Mouse (Mus musculus) MEL (cell line): ENCODE data around the gene Baiap2. TPM values are rescaled to one million over a fixed set of nuclear protein-coding genes. Genes with fewer than 3 reads are reported as not detected.

Source experiments
- DNase-seq: peaks from one replicate; pipeline ENCODE4 v3.0.0; 2011; ENCODE audit warnings: low read depth, low spot score
- H3K27ac ChIP-seq: 2 replicates; pipeline ENCODE4 v1.5.1; 2012; ENCODE audit warnings: low read depth, mild to moderate bottlenecking, control low read depth, low read length, moderate library complexity; ENCODE audit not compliant: control insufficient read depth
- H3K27me3 ChIP-seq, 2 experiments: fragments of 150-350 bp in 1 of 2; sonication (generic) in 1 of 2; 2 replicates each; pipeline ENCODE4 v1.6.1; 2012; ENCODE audit warnings: low read length in 2 of 2, mild to moderate bottlenecking in 2 of 2, improper control_type of control experiment in 1 of 2, moderate library complexity in 1 of 2; ENCODE audit not compliant: insufficient read depth in 2 of 2, control insufficient read depth in 1 of 2
- H3K36me3 ChIP-seq, 2 experiments: 2 replicates each; pipeline ENCODE4 v1.6.1; 2012 to 2014; ENCODE audit warnings: low read length in 2 of 2, improper control_type of control experiment in 1 of 2, inconsistent platforms in 1 of 2, mild to moderate bottlenecking in 1 of 2; ENCODE audit not compliant: insufficient read depth in 2 of 2, control insufficient read depth in 1 of 2
- H3K4me1 ChIP-seq, 2 experiments: fragments of 150-350 bp in 1 of 2; sonication (generic) in 1 of 2; 2 replicates each; pipeline ENCODE4 v1.6.1; 2012; ENCODE audit warnings: low read length in 2 of 2, improper control_type of control experiment in 1 of 2, mild to moderate bottlenecking in 1 of 2; ENCODE audit not compliant: insufficient read depth in 2 of 2, control insufficient read depth in 1 of 2
- H3K4me3 ChIP-seq, 2 experiments: fragments of 150-350 bp in 1 of 2; sonication (generic) in 1 of 2; 2 replicates each; pipeline ENCODE4 v1.5.1; 2012; ENCODE audit warnings: low read depth in 2 of 2, low read length in 2 of 2, mild to moderate bottlenecking in 2 of 2, moderate library complexity in 2 of 2, control low read depth in 1 of 2, improper control_type of control experiment in 1 of 2; ENCODE audit not compliant: control insufficient read depth in 1 of 2, insufficient read depth in 1 of 2
- H3K79me2 ChIP-seq: 2 replicates; pipeline ENCODE4 v1.6.1; 2012; ENCODE audit warnings: mild to moderate bottlenecking, low read length, moderate library complexity; ENCODE audit not compliant: control insufficient read depth, poor library complexity, insufficient read depth
- H3K9ac ChIP-seq: 2 replicates; pipeline ENCODE4 v1.6.1; 2012; ENCODE audit warnings: low read depth, mild to moderate bottlenecking, control low read depth, low read length, moderate library complexity; ENCODE audit not compliant: control insufficient read depth, poor library complexity, severe bottlenecking
- H3K9me3 ChIP-seq: fragments of 150-350 bp; sonication (generic); replicated peaks from 2 replicates; pipeline ENCODE4 v1.6.1; 2012; ENCODE audit warnings: mild to moderate bottlenecking, low read length, improper control_type of control experiment, moderate library complexity; ENCODE audit not compliant: insufficient read depth
- CHD1 ChIP-seq: IDR thresholded peaks from 2 replicates; pipeline ENCODE4 v1.6.1; 2012; ENCODE audit warnings: low read depth, mild to moderate bottlenecking, inconsistent platforms, low read length, improper control_type of control experiment
- CHD2 ChIP-seq: IDR thresholded peaks from 2 replicates; pipeline ENCODE4 v1.6.1; 2011; ENCODE audit warnings: low read length, improper control_type of control experiment
- E2F4 ChIP-seq: IDR thresholded peaks from 2 replicates; pipeline ENCODE4 v1.6.1; 2011; ENCODE audit warnings: low read depth, low read length, improper control_type of control experiment, borderline replicate concordance
- ELF1 ChIP-seq: IDR thresholded peaks from 2 replicates; pipeline ENCODE4 v1.6.1; 2014; ENCODE audit warnings: low read depth, mild to moderate bottlenecking, inconsistent platforms, low read length, improper control_type of control experiment, moderate library complexity
- EP300 ChIP-seq, 2 experiments: IDR thresholded peaks; 2 replicates each; pipeline ENCODE4 v1.6.1; 2011; ENCODE audit warnings: improper control_type of control experiment in 2 of 2, low read length in 2 of 2, low read depth in 1 of 2, mild to moderate bottlenecking in 1 of 2
- GABPA ChIP-seq: IDR thresholded peaks from 2 replicates; pipeline ENCODE4 v1.6.1; 2012; ENCODE audit warnings: low read depth, mild to moderate bottlenecking, inconsistent platforms, low read length, improper control_type of control experiment, moderate library complexity
- JUND ChIP-seq: IDR thresholded peaks from 2 replicates; pipeline ENCODE4 v1.6.1; 2011; ENCODE audit warnings: low read depth, mild to moderate bottlenecking, improper control_type of control experiment, low read length
- KAT2A ChIP-seq: conservative IDR thresholded peaks from 2 replicates; pipeline ENCODE4 v1.6.1; 2012; ENCODE audit warnings: low read depth, low read length, improper control_type of control experiment, inconsistent platforms
- MAFK ChIP-seq: IDR thresholded peaks from 2 replicates; pipeline ENCODE4 v1.6.1; 2011; ENCODE audit warnings: low read depth, mild to moderate bottlenecking, low read length, improper control_type of control experiment, borderline replicate concordance
- MAZ ChIP-seq: IDR thresholded peaks from 2 replicates; pipeline ENCODE4 v1.6.1; 2012; ENCODE audit warnings: low read depth, mild to moderate bottlenecking, inconsistent platforms, low read length, improper control_type of control experiment
- MEF2A ChIP-seq: IDR thresholded peaks from 2 replicates; pipeline ENCODE4 v1.6.1; 2014; ENCODE audit warnings: low read depth, mild to moderate bottlenecking, inconsistent platforms, low read length, improper control_type of control experiment; ENCODE audit not compliant: poor library complexity, insufficient replicate concordance, severe bottlenecking; ENCODE audit errors: extremely low read depth
- MXI1 ChIP-seq: IDR thresholded peaks from 2 replicates; pipeline ENCODE4 v1.6.1; 2011; ENCODE audit warnings: mild to moderate bottlenecking, low read depth, low read length, improper control_type of control experiment
- MYC ChIP-seq: IDR thresholded peaks from 2 replicates; pipeline ENCODE4 v1.6.1; 2011; ENCODE audit warnings: low read depth, mild to moderate bottlenecking, low read length, improper control_type of control experiment, moderate library complexity
- NELFE ChIP-seq: IDR thresholded peaks from 2 replicates; pipeline ENCODE4 v1.6.1; 2011; ENCODE audit warnings: low read depth, low read length, improper control_type of control experiment
- POLR2A ChIP-seq, 2 experiments: IDR thresholded peaks; 2 replicates each; pipeline ENCODE4 v1.6.1; 2011 to 2012; ENCODE audit warnings: low read length in 2 of 2, mild to moderate bottlenecking in 2 of 2, control low read depth in 1 of 2, improper control_type of control experiment in 1 of 2, low read depth in 1 of 2, moderate library complexity in 1 of 2; ENCODE audit not compliant: control insufficient read depth in 1 of 2, insufficient read depth in 1 of 2, poor library complexity in 1 of 2
- POLR2AphosphoS2 ChIP-seq: IDR thresholded peaks from 2 replicates; pipeline ENCODE4 v1.6.1; 2011; ENCODE audit warnings: low read length, improper control_type of control experiment
- POLR2AphosphoS5 ChIP-seq: IDR thresholded peaks from 2 replicates; pipeline ENCODE4 v1.6.1; 2012; ENCODE audit warnings: low read depth, borderline replicate concordance, mild to moderate bottlenecking, inconsistent platforms, low read length, moderate library complexity, mixed read lengths
- RAD21 ChIP-seq: IDR thresholded peaks from 2 replicates; pipeline ENCODE4 v1.6.1; 2011; ENCODE audit warnings: mild to moderate bottlenecking, low read depth, low read length, improper control_type of control experiment
- RCOR1 ChIP-seq: IDR thresholded peaks from 2 replicates; pipeline ENCODE4 v1.6.1; 2012; ENCODE audit warnings: low read depth, mild to moderate bottlenecking, inconsistent platforms, low read length, improper control_type of control experiment
- SIN3A ChIP-seq: IDR thresholded peaks from 2 replicates; pipeline ENCODE4 v1.6.1; 2012; ENCODE audit warnings: low read length, improper control_type of control experiment, inconsistent platforms
- SMC3 ChIP-seq: IDR thresholded peaks from 2 replicates; pipeline ENCODE4 v1.6.1; 2011; ENCODE audit warnings: low read depth, low read length, improper control_type of control experiment
- TAL1 ChIP-seq: IDR thresholded peaks from 2 replicates; pipeline ENCODE4 v1.6.1; 2012; ENCODE audit warnings: mild to moderate bottlenecking, inconsistent platforms, low read length, moderate library complexity, mixed read lengths
- USF1 ChIP-seq: IDR thresholded peaks from 2 replicates; pipeline ENCODE4 v1.6.1; 2014; ENCODE audit warnings: low read depth, mild to moderate bottlenecking, inconsistent platforms, low read length, improper control_type of control experiment, moderate library complexity
- USF2 ChIP-seq, 2 experiments: IDR thresholded peaks; 2 replicates each; pipeline ENCODE4 v1.6.1; 2011 to 2012; ENCODE audit warnings: improper control_type of control experiment in 2 of 2, low read length in 2 of 2, borderline replicate concordance in 1 of 2, inconsistent platforms in 1 of 2, low read depth in 1 of 2, mild to moderate bottlenecking in 1 of 2; ENCODE audit not compliant: insufficient read depth in 1 of 2
- ZKSCAN1 ChIP-seq: IDR thresholded peaks from 2 replicates; pipeline ENCODE4 v1.6.1; 2012; ENCODE audit warnings: low read depth, mild to moderate bottlenecking, inconsistent platforms, low read length, improper control_type of control experiment, moderate library complexity
- ZMIZ1 ChIP-seq: IDR thresholded peaks from 2 replicates; pipeline ENCODE4 v1.6.1; 2012; ENCODE audit warnings: low read depth, mild to moderate bottlenecking, inconsistent platforms, low read length, improper control_type of control experiment, moderate library complexity
- ZNF384 ChIP-seq: IDR thresholded peaks from 2 replicates; pipeline ENCODE4 v1.6.1; 2012; ENCODE audit warnings: low read depth, mild to moderate bottlenecking, inconsistent platforms, low read length, improper control_type of control experiment
- polyA plus RNA-seq, 2 experiments: library from polyadenylated mRNA; stranded (reverse) in 1 of 2; unstranded in 1 of 2; fragments of >175 nt in 1 of 2; fragments of >200 nt in 1 of 2; gene quantifications; 2 replicates each; pipeline versions ENCODE4 v1.2.1 to v1.2.4; 2012; ENCODE audit warnings: low replicate concordance in 2 of 2, low read depth in 1 of 2; ENCODE audit not compliant: insufficient read length in 2 of 2, insufficient read depth in 1 of 2, missing spikeins in 1 of 2
- total RNA-seq: library from RNA; depleted of rRNA; stranded (reverse); fragments of 300-350 nt; gene quantifications from 2 replicates; pipeline ENCODE4 v1.2.3, GENCODE M21; 2012

Gene Baiap2
- total and polyA plus RNA-seq, 3 experiments: 27.5 to 31.3 TPM; not detected in 1

DNA sequence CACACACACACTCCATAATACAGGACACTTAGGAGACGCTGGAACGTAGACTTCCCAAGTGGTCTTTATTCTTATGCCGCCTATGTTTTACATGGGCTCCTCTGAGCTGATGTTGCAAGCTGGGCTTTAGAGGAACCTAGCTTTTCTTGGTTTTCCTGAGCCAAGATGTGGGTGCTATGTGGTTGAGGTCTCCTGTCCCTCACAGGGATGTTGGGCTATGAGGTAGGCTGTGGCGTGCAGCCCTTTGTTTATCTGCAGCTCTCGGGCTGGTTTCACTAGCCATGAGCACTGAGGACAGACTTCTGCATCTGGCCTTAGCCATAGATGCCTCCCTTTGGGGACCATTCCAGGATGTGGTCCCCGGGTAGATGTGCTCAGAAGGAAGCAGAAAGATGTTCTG lies 18.1 kb downstream of the Baiap2 start:
- Histone ChIP-seq H3K27ac (no peak overlapping the region), H3K36me3 (peaks cover 0 to 2% of the 10 kb centered on the region in 2 experiments; a peak in 2 of 4 replicates), H3K4me1 (peaks cover 0 to 2% of the 10 kb centered on the region in 2 experiments; a peak in 2 of 4 replicates)
- TF ChIP-seq ELF1 (no peak), CHD2 (no peak), SIN3A (no peak), MEF2A (no peak), RCOR1 (no peak), EP300 (IDR thresholded peaks at IDR 0.05; ENCODE audit: low read depth in 1 of 2, low read length in 2 of 2) (no peak), JUND (no peak), SMC3 (no peak), POLR2AphosphoS5 (no peak), MAZ (no peak)
- TF ChIP-seq, all 39 proteins: peak for 0
- no peak for DNase-seq
- H3K9me3 ChIP-seq: no peaks in the 10 kb centered on the region
- no peaks in the 10 kb centered on the region for H3K27me3 ChIP-seq
- H3K79me2 ChIP-seq: no peaks in the 10 kb centered on the region
- H3K9ac ChIP-seq: no peak overlapping the region
- H3K4me3 ChIP-seq: no peak overlapping the region

DNA sequence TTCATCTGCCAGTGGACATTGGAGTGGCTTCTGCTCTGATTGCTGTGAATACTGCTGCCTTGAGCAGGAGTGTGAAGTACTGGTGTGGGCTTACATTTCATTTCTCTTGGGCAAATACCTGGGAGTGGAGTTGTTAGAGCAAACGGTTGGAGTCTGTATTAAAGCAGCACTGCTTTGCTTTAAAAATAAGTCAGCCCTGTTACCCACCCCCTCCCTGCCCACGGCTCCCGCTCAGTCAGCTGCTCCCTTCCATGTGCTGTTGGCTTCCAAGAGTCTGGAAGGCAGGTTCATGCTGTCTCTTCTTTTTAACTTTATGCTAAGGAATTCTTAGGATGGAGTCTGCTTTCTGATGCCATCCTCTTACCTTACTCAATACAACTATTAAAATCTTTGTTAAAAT lies 18.9 kb downstream of the Baiap2 start:
- Histone ChIP-seq H3K27ac (no peak overlapping the region), H3K4me1 (no peaks in the 10 kb centered on the region), H3K36me3 (no peaks in the 10 kb centered on the region), H3K4me3 (no peak overlapping the region), H3K9ac (no peak overlapping the region), H3K9me3 (no peaks in the 10 kb centered on the region), H3K27me3 (no peaks in the 10 kb centered on the region), H3K79me2 (no peaks in the 10 kb centered on the region)
- DNase-seq: no peak
- TF ChIP-seq MXI1: no peak
- no peak for TF ChIP-seq ZMIZ1
- TF ChIP-seq USF2 (IDR thresholded peaks at IDR 0.05; ENCODE audit: borderline replicate concordance in 1 of 2, insufficient read depth in 1 of 2, low read depth in 1 of 2, low read length in 2 of 2): no peak
- TF ChIP-seq POLR2A (IDR thresholded peaks at IDR 0.05; ENCODE audit: control insufficient read depth in 1 of 2, insufficient read depth in 1 of 2, low read depth in 1 of 2, low read length in 2 of 2, poor library complexity in 1 of 2): no peak
- TF ChIP-seq USF1: no peak
- TF ChIP-seq RAD21: no peak
- no peak for TF ChIP-seq NELFE
- no peak for TF ChIP-seq JUND
- TF ChIP-seq POLR2AphosphoS2: no peak
- TF ChIP-seq TAL1: no peak
- no peak for TF ChIP-seq MAFK
- TF ChIP-seq KAT2A: no peak
- no peak for TF ChIP-seq E2F4
- TF ChIP-seq MEF2A: no peak
- no peak for TF ChIP-seq CHD1
- no peak for TF ChIP-seq ZKSCAN1
- TF ChIP-seq ZNF384: no peak
- no peak for TF ChIP-seq GABPA
- TF ChIP-seq MYC: no peak
